ENCODE assay signal across 13 mouse cellular contexts in the genomic region with DNA sequence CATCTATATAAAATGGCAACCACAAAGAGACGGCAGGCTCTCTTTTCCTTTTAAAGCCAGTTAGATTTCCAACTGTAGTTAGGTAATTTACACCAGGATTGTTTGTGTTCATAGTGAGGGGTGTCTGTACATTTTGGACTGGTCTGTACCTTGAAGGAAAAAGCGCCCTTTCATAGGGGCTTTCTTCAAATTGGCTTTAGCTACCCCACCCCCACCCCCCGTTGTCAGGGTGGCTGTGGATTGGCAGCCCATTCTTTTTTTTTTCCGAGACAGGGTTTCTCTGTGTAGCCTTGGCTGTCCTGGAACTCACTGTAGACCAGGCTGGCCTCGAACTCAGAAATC. TPM values are rescaled to one million over a fixed set of nuclear protein-coding genes. Genes with fewer than 3 reads are reported as not detected.
DNase-seq lines count a peak whose midpoint lies in the region; ATAC-seq and TF ChIP-seq lines count a peak whose summit lies in the region.
"Had no signal": no experiment of that assay in that cellular context is flagged by ENCODE, and none has a peak within 500 bp of the region (broad histone marks: within the 10 kb centered on the region; RNA-seq: fewer than 3 reads in every experiment).

No protein-coding gene starts in this region.

- H3K27ac ChIP-seq in forebrain, embryonic 10.5 days, result no peak overlapping the region
- no peak overlapping the region for H3K27ac ChIP-seq in forebrain, postnatal 0 days (ENCODE audit: low read depth, low read length)
- no peak overlapping the region for H3K27ac ChIP-seq in kidney, embryonic 14.5 days (ENCODE audit: low read depth, low read length)
- no peak overlapping the region for H3K27ac ChIP-seq in thymus, adult 2 months (ENCODE audit: control insufficient read depth, insufficient read depth, low read length)
- H3K27ac ChIP-seq: neural tube, embryonic 13.5 days had no signal

- peaks cover 64% of the 10 kb centered on the region for H3K36me3 ChIP-seq in forebrain, embryonic 10.5 days (replicated peaks)
- H3K36me3 ChIP-seq in forebrain, postnatal 0 days (ENCODE audit: insufficient read depth), result no peaks in the 10 kb centered on the region
- H3K36me3 ChIP-seq in kidney, embryonic 14.5 days (ENCODE audit: control insufficient read depth, insufficient read depth, low read length), result peaks cover 16% of the 10 kb centered on the region; the same call in 1 of the 2 replicates
- peaks cover 7% of the 10 kb centered on the region; the same call in 1 of the 2 replicates for H3K36me3 ChIP-seq in thymus, adult 2 months (ENCODE audit: control insufficient read depth, insufficient read depth, low read length)
- H3K36me3 ChIP-seq: neural tube, embryonic 13.5 days had no signal

- peak overlapping the region; percentile 3; the same call in 1 of the 2 replicates for H3K4me3 ChIP-seq in forebrain, embryonic 10.5 days
- H3K4me3 ChIP-seq in forebrain, postnatal 0 days (ENCODE audit: low read depth, low read length), result no peak overlapping the region
- H3K4me3 ChIP-seq in kidney, embryonic 14.5 days (ENCODE audit: low read length), result peak overlapping the region; percentile 6; the same call in 1 of the 2 replicates
- peak overlapping the region; percentile 12; the same call in 1 of the 2 replicates for H3K4me3 ChIP-seq in thymus, adult 2 months (ENCODE audit: control insufficient read depth, insufficient read depth, low read length)
- H3K4me3 ChIP-seq: neural tube, embryonic 13.5 days had no signal

- WGBS in forebrain, embryonic 10.5 days, result 91% methylated on average over 5 of the region's 5 CpGs
- 82% methylated on average over 5 of the region's 5 CpGs for whole genome bisulfite sequencing in forebrain, postnatal 0 days
- WGBS in kidney, embryonic 14.5 days, result 90% methylated on average over 5 of the region's 5 CpGs
- 82% methylated on average over 5 of the region's 5 CpGs for WGBS in thymus, adult 2 months

- H3K4me1 ChIP-seq in forebrain, embryonic 10.5 days, result peaks cover 51% of the 10 kb centered on the region
- no peaks in the 10 kb centered on the region; the same call in 1 of the 2 replicates for H3K4me1 ChIP-seq in forebrain, postnatal 0 days (ENCODE audit: insufficient read depth)
- peaks cover 13% of the 10 kb centered on the region for H3K4me1 ChIP-seq in kidney, embryonic 14.5 days (ENCODE audit: control insufficient read depth, insufficient read depth, low read length)
- peaks cover 31% of the 10 kb centered on the region for H3K4me1 ChIP-seq in thymus, adult 2 months (replicated peaks; ENCODE audit: control insufficient read depth, insufficient read depth, low read length)

- no peak overlapping the region for H3K9ac ChIP-seq in forebrain, postnatal 0 days
- no peak overlapping the region for H3K9ac ChIP-seq in kidney, embryonic 14.5 days (ENCODE audit: low read depth, low read length)
- H3K9ac ChIP-seq: neural tube, embryonic 13.5 days had no signal

- no peaks in the 10 kb centered on the region for H3K27me3 ChIP-seq in forebrain, embryonic 10.5 days (ENCODE audit: poor library complexity, severe bottlenecking)
- no peaks in the 10 kb centered on the region for H3K27me3 ChIP-seq in forebrain, postnatal 0 days (ENCODE audit: insufficient read depth, low read length)
- no peaks in the 10 kb centered on the region for H3K27me3 ChIP-seq in kidney, embryonic 14.5 days (ENCODE audit: control insufficient read depth, insufficient read depth, low read length)
- no peaks in the 10 kb centered on the region for H3K27me3 ChIP-seq in thymus, adult 2 months (ENCODE audit: control insufficient read depth, insufficient read depth, low read length)
- H3K27me3 ChIP-seq: megakaryocyte, embryonic 14.5 days; neural tube, embryonic 13.5 days had no signal

- H3K4me2 ChIP-seq in forebrain, postnatal 0 days (ENCODE audit: low read depth), result no peak overlapping the region
- H3K4me2 ChIP-seq in kidney, embryonic 14.5 days (replicated peaks; ENCODE audit: low read depth, low read length), result no peak overlapping the region; the same call in 1 of the 2 replicates
- H3K4me2 ChIP-seq: neural tube, embryonic 13.5 days had no signal

- ATAC-seq in forebrain, postnatal 0 days, result no peak
- ATAC-seq in kidney, embryonic 14.5 days (ENCODE audit: low FRiP score, low TSS enrichment), result no peak
- ATAC-seq in monocyte, adult 5-6 weeks (replicated peaks; ENCODE audit: insufficient number of reproducible peaks, low FRiP score, low TSS enrichment, poor library complexity, severe bottlenecking), result no peak
- ATAC-seq: activated CD4-positive, CD25-positive, alpha-beta regulatory T cell, adult 4 months had no signal

- no peak for DNase-seq in forebrain, embryonic 10.5 days (ENCODE audit: extremely low spot score, low spot score)
- DNase-seq in forebrain, postnatal 0 days, result no peak
- no peak for DNase-seq in kidney, adult 11 months
- no peak for DNase-seq in thymus, adult 2 months
- no peak for DNase-seq in thymus, postnatal 4 days
- DNase-seq in cerebellum, postnatal 14 days, result no peak
- DNase-seq: cerebellum, adult 9-10 months; gastrocnemius, postnatal 10 days had no signal

- no peak for TF ChIP-seq CTCF in forebrain, postnatal 0 days (IDR thresholded peaks at IDR 0.05; ENCODE audit: low read depth)
- TF ChIP-seq CTCF in thymus, adult 2 months (IDR thresholded peaks at IDR 0.05; ENCODE audit: borderline replicate concordance, control insufficient read depth, extremely low read depth, insufficient read depth, low read length, poor library complexity), result no peak

- TF ChIP-seq POLR2A in thymus, adult 2 months (IDR thresholded peaks at IDR 0.05; ENCODE audit: control insufficient read depth, extremely low read depth, insufficient read depth, low read length, poor library complexity), result no peak

- H3K9me3 ChIP-seq in forebrain, embryonic 10.5 days, result 0 out of 2 replicates have a peak, but pooled peaks cover 2% of the 10 kb centered on the region
- no peaks in the 10 kb centered on the region for H3K9me3 ChIP-seq in forebrain, postnatal 0 days (ENCODE audit: low read length)
- H3K9me3 ChIP-seq in kidney, embryonic 14.5 days (ENCODE audit: control insufficient read depth, low read length), result no peaks in the 10 kb centered on the region
- H3K9me3 ChIP-seq: megakaryocyte, embryonic 14.5 days; neural tube, embryonic 13.5 days had no signal

RNA-seq across cellular contexts. Expression of a gene that starts 3.7 kb away (rescaled TPM):
- 229 and 234 TPM in 2 replicates for polyA plus RNA-seq in forebrain, embryonic 10.5 days (2016; fragmentation: Nextera tagmentation; extraction: Ambion mirVana)
- 84.4 and 93.4 TPM in 2 replicates for total RNA-seq in forebrain, postnatal 0 days (2014; rRNA removed)
- 36.7 and 45.4 TPM in 2 replicates for polyA plus RNA-seq in forebrain, postnatal 0 days (2015; fragmentation: Nextera tagmentation; extraction: Ambion mirVana)
- polyA plus RNA-seq in kidney, embryonic 14.5 days (2014; fragmentation: Nextera tagmentation; extraction: Ambion mirVana), result 96.4 and 137 TPM in 2 replicates
- polyA plus RNA-seq in thymus, adult 2 months (2012; rRNA removed), result 404 and 545 TPM in 2 replicates
- total RNA-seq in monocyte, adult 5-6 weeks (2017), result 89.9 to 126 TPM (median 116 TPM) in 3 replicates

RNA-seq across cellular contexts. Expression of a gene that starts 15.5 kb away (rescaled TPM):
- polyA plus RNA-seq in forebrain, embryonic 10.5 days (2016; fragmentation: Nextera tagmentation; extraction: Ambion mirVana), result 363 and 375 TPM in 2 replicates
- 29.1 and 38.9 TPM in 2 replicates for total RNA-seq in forebrain, postnatal 0 days (2014; rRNA removed)
- 111 and 120 TPM in 2 replicates for polyA plus RNA-seq in forebrain, postnatal 0 days (2015; fragmentation: Nextera tagmentation; extraction: Ambion mirVana)
- polyA plus RNA-seq in kidney, embryonic 14.5 days (2014; fragmentation: Nextera tagmentation; extraction: Ambion mirVana), result 240 and 246 TPM in 2 replicates
- polyA plus RNA-seq in thymus, adult 2 months (2012; rRNA removed), result 207 and 265 TPM in 2 replicates
- total RNA-seq in monocyte, adult 5-6 weeks (2017), result 9.3 to 13.9 TPM (median 10.6 TPM) in 3 replicates

RNA-seq across cellular contexts. Expression of a gene that starts 19.3 kb away (rescaled TPM):
- 0.19 and 0.22 TPM in 2 replicates for polyA plus RNA-seq in forebrain, embryonic 10.5 days (2016; fragmentation: Nextera tagmentation; extraction: Ambion mirVana)
- 0.14 and 0.31 TPM in 2 replicates for total RNA-seq in forebrain, postnatal 0 days (2014; rRNA removed)
- 0.08 TPM in 1 of 2 replicates, not detected in the other for polyA plus RNA-seq in forebrain, postnatal 0 days (2015; fragmentation: Nextera tagmentation; extraction: Ambion mirVana)
- 0.13 and 0.28 TPM in 2 replicates for polyA plus RNA-seq in kidney, embryonic 14.5 days (2014; fragmentation: Nextera tagmentation; extraction: Ambion mirVana)
- 1.1 and 1.5 TPM in 2 replicates for polyA plus RNA-seq in thymus, adult 2 months (2012; rRNA removed)
- total RNA-seq in monocyte, adult 5-6 weeks (2017), result not detected in 3 replicates

RNA-seq across cellular contexts. Expression of a gene that starts 24.6 kb away (rescaled TPM):
- polyA plus RNA-seq in forebrain, embryonic 10.5 days (2016; fragmentation: Nextera tagmentation; extraction: Ambion mirVana), result 1.1 TPM in 2 replicates
- total RNA-seq in forebrain, postnatal 0 days (2014; rRNA removed), result 0.24 and 0.46 TPM in 2 replicates
- polyA plus RNA-seq in forebrain, postnatal 0 days (2015; fragmentation: Nextera tagmentation; extraction: Ambion mirVana), result 0.36 and 0.50 TPM in 2 replicates
- 0.79 and 1.3 TPM in 2 replicates for polyA plus RNA-seq in kidney, embryonic 14.5 days (2014; fragmentation: Nextera tagmentation; extraction: Ambion mirVana)
- 0.06 and 0.28 TPM in 2 replicates for polyA plus RNA-seq in thymus, adult 2 months (2012; rRNA removed)
- total RNA-seq in monocyte, adult 5-6 weeks (2017), result 1.1 to 1.7 TPM in 2 of 3 replicates, not detected in the other

RNA-seq across cellular contexts. Expression of a gene that starts 25.2 kb away (rescaled TPM):
- polyA plus RNA-seq in forebrain, embryonic 10.5 days (2016; fragmentation: Nextera tagmentation; extraction: Ambion mirVana), result 0.94 and 2.1 TPM in 2 replicates
- 7.9 and 13.8 TPM in 2 replicates for total RNA-seq in forebrain, postnatal 0 days (2014; rRNA removed)
- 7.6 and 8.5 TPM in 2 replicates for polyA plus RNA-seq in forebrain, postnatal 0 days (2015; fragmentation: Nextera tagmentation; extraction: Ambion mirVana)
- polyA plus RNA-seq in kidney, embryonic 14.5 days (2014; fragmentation: Nextera tagmentation; extraction: Ambion mirVana), result 4.3 and 4.8 TPM in 2 replicates
- polyA plus RNA-seq in thymus, adult 2 months (2012; rRNA removed), result 10.0 and 12.2 TPM in 2 replicates
- total RNA-seq in monocyte, adult 5-6 weeks (2017), result 4.9 to 201 TPM (median 8.6 TPM) in 3 replicates
